Mouse (Mus musculus) liver, embryonic 14.5 days (tissue): Measurements from ENCODE around the gene Mmp14.

Experiments used
- CTCF ChIP-seq: IDR thresholded peaks from 2 replicates; pipeline ENCODE4 v1.5.1; 2016; ENCODE audit warnings: antibody characterized with exemption, low read depth, control low read depth
- EP300 ChIP-seq: IDR thresholded peaks from 2 replicates; pipeline ENCODE4 v1.6.1; 2016; ENCODE audit warnings: antibody characterized with exemption, low read depth

DNA sequence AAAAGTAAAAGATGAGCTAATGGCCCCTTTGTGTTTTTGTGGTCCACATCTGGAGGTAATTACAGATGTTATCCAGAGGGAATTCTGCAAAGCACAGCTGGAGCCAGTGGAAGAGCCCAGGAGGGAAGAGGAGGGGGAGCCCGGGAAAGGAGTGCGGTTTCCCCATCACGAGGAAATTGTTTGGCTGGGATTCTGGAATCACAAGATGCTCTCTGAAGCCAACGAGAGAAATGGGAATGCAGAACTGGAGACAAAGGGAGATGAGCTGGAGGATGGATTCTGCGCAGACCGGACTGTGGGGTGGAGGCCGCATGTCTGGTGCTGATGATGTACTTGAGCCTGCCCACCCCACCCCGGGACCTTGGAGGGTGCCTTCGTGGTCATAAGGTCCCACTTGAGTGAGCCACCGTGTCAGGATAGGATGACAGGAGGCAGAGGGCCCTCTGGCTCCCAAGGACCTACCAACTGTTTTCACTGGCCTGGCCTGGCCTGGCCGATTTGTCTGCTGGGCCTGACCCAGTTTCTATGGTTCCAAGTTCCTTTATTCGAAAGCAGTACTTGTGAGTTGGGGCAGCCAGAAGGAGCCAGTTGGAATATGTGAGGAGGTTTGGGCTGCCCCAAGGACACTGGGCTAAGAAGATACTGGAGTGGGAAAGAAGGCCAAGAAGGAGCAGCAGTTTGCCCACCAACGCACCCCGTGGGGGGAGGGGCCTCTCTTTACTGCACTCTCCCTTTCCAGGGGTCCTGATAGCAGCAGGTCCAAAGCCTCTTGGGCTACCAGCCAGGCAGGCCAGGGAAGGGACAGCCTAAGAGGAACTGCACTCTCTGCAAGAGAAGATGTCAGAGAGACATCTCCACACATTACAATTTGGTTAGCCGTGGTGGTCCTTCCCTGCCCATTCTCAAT, 12.6 kb downstream of the Mmp14 start:
- TF ChIP-seq CTCF = no peak
- TF ChIP-seq EP300 = no peak
